Mouse (Mus musculus) monocyte, adult 5-6 weeks (primary cell): ENCODE results near the gene Tle2. TPM values are rescaled to one million over a fixed set of nuclear protein-coding genes. Genes with fewer than 3 reads are reported as not detected.

Experiments used
- ATAC-seq: fragments of 153-309, 156-312 bp; replicated peaks from 2 replicates; pipeline ENCODE4 v1.8.0; 2017; ENCODE audit warnings: mild to moderate bottlenecking; ENCODE audit not compliant: low TSS enrichment, insufficient number of reproducible peaks, severe bottlenecking, poor library complexity, low FRiP score
- total RNA-seq: library from RNA; stranded (forward); fragments of 200-1000, 200-491, 200-594 nt; gene quantifications from 3 replicates; pipeline ENCODE4 v1.2.3, GENCODE M21; 2017

The Tle2 gene
- total RNA-seq, 1 experiment from 2014 or later = 3.2 TPM

DNA sequence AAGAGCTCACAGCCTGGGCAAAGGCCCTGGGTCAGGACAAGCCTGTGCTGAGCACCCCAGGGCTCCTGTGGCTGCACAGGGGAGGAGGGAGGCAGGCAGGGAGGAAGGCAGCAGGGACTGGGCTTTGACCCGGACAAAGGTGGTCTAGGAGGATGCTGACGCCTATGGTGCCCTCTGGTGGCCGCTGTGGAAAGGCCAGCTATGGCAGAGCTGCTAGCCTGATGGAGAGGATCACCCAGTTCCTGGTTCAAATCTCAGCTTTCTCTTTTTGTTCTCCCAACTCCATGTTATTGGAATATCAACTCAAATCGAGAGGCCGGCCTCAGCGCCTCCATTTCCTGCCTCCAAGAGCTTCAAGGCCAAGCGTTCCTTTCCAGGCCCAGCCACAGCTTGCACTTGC is 24.1 kb upstream of the Tle2 start:
- ATAC-seq = 0 out of 2 replicates have a peak, but pooled peaks have one; percentile 16

DNA sequence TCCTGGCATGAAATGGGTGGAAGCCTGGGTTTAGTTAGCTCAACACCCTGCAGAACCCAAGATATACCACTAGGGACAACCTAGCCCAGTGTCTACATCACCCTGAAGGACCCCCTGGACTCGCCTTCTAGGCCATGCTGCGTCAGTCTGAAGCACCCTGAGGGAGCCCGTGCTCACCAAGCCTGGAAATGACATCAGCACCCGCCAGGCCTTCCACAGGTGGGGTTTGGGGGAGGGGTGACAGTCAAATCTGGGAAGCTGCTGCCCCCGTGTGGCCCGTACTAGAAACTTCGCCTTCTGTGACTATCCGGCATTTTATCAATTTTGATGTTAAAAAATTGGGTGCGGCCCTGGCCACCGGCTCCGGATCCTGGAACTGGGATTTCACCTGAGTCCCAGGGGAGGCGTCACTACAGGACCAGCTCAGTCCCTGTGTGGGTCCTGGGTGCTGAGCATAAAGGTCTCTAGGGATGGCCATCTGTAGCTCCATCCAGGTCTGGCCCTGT is 22.7 kb upstream of the Tle2 start:
- ATAC-seq = peak; percentile 55

DNA sequence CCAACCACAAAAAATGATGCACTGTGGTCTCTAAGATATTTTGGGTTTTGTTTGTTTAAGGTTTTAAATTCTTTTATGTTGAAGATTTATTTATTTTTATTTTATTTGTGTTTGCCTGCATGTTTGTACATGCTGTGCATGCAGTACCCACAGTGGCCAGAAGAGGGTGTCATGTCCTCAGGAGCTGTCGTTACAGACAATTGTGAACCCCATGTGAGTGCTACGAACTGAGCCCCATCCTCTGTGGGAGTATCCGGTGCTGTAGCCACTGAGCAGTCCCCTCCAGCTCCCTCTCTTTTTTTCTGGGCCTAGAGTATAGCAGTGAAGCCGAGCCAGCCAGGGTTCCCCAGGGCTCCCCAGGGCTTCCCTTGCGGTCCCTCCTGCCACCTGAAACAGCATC is 21.1 kb upstream of the Tle2 start:
- ATAC-seq = no peak

DNA sequence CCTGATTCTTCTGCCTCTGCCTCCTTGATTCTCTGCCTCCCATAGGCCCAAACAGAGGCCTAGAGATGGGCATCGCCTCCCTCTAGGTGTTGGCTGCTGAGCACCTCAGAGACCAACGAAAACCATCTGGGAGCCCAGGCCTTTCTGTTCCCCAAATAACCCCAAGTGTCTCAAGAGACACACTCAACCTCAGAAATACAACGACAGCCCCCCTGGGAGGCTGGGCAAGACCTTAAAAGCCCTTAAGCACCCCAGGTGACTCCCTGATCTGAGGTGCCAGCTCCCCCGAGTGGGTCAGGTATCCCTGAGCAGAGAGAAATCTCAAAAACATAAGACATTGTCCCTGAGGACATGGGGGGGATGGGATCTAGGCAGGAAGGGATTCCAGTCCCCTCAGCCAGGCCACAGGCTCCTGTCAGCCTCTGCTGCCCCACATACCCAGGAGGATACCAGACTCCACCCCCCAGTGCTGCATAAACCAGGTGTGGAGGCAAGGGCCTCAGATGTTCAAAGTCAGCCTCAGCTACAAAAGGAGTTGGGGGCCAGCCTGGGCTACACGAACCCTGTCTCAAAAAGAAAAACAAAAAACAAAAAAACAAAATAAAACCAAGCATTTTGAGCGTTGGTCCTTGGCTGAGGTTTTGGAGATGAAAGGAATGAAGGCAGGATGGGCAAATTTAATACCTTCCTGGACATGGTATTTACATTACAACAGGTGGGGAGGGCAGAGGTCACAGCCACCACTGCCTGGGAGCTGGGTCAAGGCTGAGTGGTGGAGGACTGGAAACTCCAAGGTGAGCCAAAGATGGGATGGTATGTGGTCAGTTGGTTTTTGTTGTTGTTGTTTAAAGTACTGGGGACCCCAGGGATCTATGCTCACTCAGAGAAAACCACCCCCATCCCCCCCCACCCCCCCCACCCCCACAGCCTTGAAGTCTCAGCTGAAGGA is 20.3 kb upstream of the Tle2 start:
- ATAC-seq = no peak

DNA sequence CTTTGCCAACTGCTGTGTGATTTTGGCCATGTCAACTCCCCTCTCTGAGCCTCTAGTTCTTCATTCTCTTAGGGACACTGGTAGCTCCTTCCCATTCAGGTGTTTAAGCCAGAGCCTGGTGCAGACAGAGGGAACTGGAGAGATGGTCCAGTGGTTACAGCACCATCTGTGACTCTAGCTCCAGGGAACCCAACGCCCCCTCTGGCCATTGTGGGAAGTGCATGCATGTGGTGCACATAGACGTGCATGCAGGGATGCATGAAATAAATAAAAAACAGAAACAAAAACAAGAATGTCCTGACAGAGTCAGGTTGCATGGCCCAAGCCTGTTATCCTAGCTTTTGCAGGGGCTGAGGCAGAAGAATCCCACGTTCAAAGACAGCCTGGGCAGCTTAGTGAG is 18.1 kb upstream of the Tle2 start:
- no peak for ATAC-seq

DNA sequence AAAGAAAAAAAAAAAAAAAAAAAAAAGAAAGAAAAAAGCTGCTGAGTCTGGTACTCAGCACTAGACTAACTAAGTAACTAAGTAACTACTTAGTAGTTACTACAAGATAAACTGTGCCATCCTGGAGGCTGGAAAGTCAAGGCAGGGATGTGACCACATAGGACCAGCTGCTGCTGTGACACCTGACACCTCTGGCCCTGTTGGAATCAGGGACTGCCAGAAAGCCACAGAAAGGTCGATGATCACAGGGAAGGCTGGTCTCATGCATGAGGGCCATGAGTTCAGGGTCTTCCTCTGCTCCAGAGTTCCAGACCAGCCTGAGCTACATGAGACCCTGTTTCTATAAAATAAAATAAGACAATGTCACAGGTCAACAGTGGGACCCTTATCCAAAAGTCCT is 16.9 kb upstream of the Tle2 start:
- no peak for ATAC-seq

DNA sequence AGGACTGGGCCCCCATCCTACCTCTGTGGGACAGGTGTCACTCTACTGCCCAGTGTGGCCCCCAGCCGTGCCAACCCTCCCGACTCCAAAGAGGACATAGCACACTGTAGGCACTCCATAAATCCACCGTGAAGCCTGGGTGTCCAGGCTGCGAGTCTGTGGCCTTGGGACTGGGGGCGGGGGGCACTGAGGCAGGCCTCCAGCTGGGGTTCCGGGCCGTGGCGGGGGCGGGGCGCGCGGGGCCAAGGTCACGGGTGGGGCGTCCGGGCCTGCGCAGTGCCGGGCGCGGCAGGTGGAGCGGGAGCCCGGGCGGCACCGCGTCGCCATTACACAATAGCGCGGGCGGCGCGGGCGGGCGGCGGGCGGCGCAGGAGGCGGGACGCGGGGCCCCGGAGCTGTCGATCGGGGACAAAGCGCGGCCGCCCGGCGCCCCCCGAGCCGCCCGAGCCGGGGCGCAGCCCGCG is 15.2 kb upstream of the Tle2 start, which contains the start of gene Aes:
Gene Aes (plus strand): TSS at position 326 of the 464 bp plus-strand sequence.
- no peak for ATAC-seq

DNA sequence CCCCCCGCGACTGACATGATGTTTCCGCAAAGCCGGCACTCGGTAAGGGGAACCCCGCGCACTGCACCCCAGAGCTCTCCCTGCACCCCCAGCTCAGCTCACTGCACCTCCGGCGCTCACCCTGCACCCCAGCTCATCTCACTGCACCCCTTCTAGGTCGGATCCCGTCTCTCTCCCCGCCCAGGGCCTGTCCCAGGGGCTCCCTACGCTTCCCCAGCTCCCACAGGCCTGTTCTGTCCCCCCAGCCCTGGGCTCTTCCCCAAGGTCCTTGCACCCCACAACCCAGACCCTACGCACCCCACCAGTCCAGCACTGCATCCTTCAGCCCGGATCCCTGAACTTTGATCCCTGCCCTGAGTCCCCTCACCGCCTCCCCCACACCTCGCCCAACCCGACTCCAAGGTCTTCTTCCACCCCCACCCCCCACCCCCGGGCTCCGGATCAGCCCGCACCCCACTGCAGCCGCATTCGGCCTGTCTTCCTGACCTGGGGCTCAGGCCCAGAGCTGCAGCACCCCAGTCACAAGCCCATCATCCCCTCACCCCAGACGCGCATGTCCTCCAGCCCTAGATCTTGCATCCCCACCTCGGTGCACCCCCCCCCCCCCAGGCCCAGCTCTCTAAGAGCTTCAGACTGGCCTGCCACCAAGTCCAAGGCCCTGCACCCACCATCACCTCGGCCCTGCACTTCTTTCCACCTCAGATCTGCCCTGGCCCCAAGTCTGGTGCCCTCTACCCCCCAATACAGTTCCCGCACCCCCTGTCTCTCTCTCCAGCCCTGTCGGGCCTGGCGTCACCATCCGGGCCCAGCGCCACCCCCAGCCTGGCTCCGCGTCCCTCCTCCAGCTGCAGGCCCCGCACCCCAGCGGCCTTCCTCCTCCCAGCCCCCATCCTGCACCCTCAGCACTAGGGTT is 14.5 kb upstream of the Tle2 start:
- ATAC-seq = no peak; the same call in 1 of the 2 replicates

DNA sequence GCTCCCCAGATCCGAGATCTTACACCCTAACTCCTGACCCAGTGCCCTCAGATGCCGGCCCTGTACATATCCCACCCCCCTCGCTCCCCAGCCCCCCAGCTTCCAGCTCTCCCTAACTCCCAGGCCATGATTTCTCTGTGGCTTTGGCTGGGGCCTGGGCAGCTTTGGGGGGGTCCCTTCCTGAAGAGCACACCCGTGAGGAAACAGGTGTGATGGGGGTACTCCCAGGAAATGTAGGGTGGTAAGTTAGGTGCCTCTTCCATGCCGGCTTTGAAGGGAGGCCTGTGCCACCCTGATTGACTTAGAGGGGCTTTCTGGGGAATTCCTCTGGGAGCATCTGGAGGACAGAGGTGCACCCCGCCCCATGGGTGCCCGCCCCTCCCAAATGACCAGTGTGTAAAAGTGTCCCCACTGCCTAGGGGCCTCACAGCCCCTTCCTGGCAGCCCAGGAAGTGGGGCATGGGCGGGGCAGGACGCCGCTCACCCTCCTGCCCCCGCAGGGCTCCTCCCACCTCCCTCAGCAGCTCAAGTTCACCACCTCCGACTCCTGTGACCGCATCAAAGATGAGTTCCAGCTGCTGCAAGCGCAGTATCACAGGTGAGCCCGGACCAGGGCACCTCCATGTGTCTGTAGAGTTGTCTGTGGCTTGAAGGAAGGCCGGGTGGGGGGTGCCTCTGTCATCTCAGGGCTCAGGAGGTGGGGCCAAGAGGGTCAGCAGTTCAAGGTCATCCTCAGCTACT is 13.5 kb upstream of the Tle2 start:
- ATAC-seq = peak; percentile 24; the same call in 1 of the 2 replicates

DNA sequence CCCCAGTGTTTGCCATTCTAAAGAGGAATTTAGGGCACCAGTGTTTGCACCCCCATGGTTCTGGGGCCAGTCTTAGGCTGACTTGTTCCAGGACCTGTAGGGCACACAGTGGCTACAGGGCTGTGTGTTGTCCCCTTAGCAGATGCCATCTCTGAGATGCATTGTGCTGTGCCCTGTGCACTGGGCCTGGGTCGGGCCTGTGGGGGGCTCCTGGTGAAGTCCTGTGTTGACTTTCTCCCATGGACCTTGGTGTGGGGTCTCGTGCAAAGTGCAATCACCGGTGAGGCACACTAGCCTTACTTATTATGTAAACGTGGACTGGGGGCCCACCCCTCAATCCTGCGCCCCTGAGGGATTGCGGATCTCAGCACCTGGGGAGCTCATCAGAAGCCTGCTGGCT is 11.9 kb upstream of the Tle2 start:
- ATAC-seq = no peak

DNA sequence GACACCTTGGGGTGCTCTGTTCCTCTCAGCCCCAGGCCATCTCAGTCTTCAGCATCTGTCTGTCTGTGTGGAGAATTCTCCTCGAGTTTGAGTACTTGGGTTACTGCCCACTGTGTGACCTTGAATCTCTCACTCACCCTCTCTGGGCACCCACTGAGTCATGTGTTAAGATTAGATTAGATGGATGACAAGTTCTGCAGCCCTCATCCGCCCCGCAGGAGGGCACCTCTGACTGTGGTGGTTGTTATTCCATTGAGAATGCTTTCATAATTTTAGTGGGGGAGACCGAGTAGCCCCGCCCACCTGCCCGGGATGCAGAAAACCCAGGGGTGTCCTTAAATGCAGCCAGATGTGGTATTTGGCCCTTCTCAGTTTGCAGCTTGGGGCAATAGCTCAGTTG is 10.9 kb upstream of the Tle2 start:
- no peak for ATAC-seq

DNA sequence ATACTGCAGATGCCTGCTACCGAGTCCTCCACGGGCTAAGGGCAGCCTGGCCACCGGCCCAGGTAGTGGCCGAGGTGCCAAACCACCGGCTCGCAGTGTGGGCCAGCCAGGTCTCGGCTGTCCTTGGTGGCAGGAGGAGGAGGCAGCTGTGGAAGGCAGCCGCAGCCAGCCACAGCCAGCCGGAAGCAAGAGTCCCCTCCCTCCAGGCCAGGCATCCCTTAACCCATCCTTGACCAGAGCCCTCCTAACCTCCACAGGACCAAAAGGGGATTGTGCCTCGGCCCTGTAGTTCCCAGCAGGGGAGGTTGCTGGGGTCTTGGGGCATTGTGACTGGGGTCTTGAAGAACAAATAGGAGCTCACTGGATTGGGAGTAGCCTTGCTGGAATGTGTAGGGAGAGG is 10.1 kb upstream of the Tle2 start:
- no peak for ATAC-seq

DNA sequence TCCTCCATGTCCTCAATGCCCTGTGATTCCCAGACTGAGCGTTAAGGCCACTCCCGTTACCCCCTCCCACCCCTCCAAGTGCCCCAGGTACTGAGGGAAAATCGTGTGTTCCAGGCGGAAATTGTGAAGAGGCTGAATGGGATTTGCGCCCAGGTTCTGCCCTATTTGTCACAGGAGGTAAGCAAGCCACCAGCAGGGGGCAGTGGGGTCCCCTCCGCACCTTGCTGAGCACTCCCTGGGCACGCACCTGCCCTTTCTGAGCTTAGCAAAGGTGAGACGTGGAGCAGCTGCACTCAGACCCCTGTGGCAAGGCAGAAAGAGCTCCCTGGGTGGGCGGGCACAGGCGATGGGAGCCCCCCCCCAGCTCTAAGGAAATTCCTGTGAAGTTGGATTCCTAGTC is 9.6 kb upstream of the Tle2 start:
- no peak for ATAC-seq

DNA sequence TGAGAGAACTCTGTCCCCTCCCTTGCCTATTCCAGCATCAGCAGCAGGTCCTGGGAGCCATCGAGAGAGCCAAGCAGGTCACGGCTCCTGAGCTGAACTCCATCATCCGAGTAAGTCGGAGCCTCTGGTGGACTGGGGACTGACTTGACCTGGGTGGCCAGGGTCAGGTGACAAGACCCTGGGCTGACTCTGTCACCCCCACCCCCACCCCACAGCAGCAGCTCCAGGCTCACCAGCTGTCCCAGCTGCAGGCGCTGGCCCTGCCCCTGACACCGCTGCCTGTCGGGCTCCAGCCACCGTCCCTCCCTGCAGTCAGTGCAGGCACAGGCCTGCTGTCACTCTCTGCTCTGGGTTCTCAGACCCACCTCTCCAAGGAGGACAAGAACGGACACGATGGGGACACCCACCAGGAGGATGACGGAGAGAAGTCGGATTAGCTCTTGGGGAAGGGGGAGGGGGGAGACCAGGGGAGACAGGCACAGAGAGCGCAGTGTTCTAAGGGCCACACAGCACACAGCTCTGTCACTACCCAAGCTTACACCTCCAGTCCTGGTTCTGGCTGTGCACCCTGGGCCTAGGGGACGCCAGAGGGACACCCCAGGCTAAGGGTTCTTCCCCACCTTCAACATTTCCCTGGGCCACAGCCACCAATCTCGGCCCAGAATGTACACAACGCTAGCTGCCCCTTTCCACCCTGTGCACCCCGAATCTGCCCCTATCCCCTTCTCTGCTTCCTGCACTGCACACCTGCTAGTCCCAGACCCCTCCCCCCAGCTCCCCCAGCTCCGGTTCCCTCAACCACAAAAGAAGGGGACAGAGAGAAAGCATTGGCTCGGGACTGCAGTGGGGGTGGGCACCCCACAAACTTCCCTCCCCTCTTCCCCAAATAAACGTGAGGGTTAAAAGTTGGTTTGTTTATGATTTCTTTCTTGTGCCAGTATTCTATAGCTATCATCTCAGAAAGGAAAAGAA is 8.8 kb upstream of the Tle2 start:
- ATAC-seq = no peak

DNA sequence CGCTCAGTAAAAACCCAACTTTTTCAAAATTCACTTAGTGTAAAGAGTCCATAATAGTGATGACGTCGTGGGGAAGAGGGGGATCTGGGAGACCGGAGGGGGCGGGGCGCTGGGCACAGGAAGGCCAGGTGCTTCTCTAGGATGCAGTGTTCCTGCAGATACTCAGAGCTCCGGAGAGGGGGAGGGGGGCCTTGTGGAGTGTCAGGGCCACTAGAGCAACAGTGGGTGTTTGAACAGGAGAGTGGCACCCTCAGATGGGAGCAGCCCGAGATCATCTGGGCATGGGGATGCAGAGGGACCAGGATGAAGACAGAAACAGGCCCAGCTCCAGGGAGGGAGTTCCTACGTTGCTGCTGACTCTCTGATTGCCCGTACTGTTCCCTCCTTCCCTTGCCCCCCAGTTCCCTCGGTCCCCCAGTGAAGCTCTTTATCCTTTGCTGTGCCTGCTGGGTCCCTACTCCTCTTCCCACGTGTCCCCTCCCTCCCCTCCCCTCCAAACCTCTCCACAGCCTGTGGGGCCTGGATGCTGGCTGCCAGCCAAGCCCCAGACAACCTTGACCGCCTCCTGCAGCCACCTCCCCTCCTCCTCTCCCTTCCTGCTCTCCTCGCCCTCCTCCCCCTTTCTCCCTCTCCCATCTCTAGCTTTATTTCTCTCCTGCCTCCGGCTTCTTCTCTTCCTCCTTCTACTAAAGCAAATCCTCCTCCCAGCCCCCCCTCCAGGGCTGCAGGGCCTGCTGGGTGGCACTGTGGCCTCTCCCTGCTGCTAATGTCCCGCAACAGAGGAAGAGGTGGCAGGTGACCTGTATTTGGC is 5.8 kb upstream of the Tle2 start:
- ATAC-seq = no peak

DNA sequence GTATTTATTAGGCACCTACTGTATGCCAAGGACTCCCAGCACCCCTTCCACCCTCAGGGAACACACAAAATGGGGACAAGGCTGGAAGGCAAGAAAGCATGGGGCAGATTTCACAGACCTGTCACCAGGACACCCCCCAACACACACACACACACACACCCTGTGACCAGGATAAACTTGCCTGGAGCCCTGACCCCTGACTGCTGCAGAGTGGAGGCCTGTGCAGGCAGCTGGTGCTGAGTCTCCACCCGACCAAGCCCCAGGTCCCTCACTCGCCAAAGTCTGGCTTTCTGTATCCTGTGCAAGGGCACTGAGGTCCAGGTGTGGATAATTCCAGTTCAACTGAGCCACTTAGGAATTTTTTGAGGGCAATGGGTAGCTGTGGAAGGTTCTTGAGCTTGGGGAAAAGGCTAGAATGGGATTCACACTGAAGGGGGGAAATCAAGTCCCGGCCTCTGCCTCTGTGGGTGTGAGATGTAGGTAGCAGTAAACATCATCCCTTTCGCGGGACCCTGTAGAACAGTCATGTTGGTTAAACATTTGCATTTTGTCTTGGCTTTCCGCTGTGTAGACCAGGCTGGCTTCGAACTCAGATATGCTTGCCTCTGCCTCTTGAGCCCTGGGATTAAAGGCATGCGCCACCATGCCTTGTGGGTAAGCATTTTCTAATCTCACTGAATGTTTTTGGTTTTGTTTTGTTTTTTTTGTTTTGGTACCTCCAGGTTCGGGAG is 4.7 kb upstream of the Tle2 start:
- ATAC-seq = no peak
